14 mouse cellular contexts compared by ENCODE assay signal in the genomic region with DNA sequence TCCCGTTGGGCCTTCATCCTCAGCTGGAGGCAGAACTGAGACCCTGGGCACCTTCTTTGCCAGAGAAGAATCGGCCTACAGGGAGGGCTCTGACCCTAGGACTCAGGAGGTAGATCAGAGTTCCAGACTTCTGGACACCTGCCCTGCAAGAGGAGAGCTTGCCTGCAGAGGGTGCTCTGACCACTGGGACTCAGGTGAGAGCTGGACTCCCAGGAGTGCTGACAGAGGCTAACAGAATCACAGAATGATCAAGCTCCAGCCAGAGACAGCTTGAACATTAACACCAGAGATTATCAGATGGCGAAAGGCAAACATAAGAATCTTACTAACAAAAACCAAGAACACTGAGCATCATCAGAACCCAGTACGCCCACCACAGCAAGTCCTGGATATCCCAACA. TPM values are rescaled to one million over a fixed set of nuclear protein-coding genes. Genes with fewer than 3 reads are reported as not detected.
"Had no signal": no experiment of that assay in that cellular context is flagged by ENCODE, and none has a peak within 500 bp of the region (broad histone marks: within the 10 kb centered on the region; RNA-seq: fewer than 3 reads in every experiment).

No protein-coding gene starts in this region.

RNA-seq across cellular contexts. Expression of a gene that starts 18.7 kb away (rescaled TPM):
- total RNA-seq: megakaryocyte progenitor cell, adult 5-6 weeks; midbrain, postnatal 0 days; monocyte, adult 5-6 weeks; neutrophil, adult 5-6 weeks had no signal
- polyA plus RNA-seq: lung, embryonic 15.5 days; lung, postnatal 0 days; macrophage; midbrain, embryonic 11.5 days; midbrain, embryonic 13.5 days; midbrain, embryonic 15.5 days; midbrain, postnatal 0 days; neural tube, embryonic 12.5 days; neural tube, embryonic 14.5 days; spleen, adult 2 months; thymus, postnatal 0 days had no signal
